Mouse (Mus musculus): ENCODE measurements around the gene Ablim1.

- TF ChIP-seq CTCF (IDR thresholded peaks at IDR 0.05; ENCODE audit: insufficient read depth, low read depth, low read length) (no peak), POLR2A (IDR thresholded peaks at IDR 0.05; ENCODE audit: insufficient read depth, low read depth, low read length) (no peak)
Measured at GRCm38 (mm10) chr19:57146936-57147335, 167.8 kb downstream of the Ablim1 start.
